Mouse (Mus musculus) hindbrain, postnatal 0 days (tissue): ENCODE data around the gene Lrrc8b. TPM values are rescaled to one million over a fixed set of nuclear protein-coding genes. Genes with fewer than 3 reads are reported as not detected.

Source experiments
- ATAC-seq: fragments of 200-750 bp; cut with Nextera tagmentation; 2 replicates; pipeline ENCODE4 v1.8.0; 2017; ENCODE audit warnings: mild to moderate bottlenecking, moderate TSS enrichment, moderate library complexity
- DNase-seq: peaks from one replicate; pipeline ENCODE4 v3.0.0-alpha.2; 2015; ENCODE audit warnings: low spot score
- H3K27ac ChIP-seq: fragments of 300-500 bp; sonication (generic); 2 replicates; pipeline ENCODE4 v1.5.1; 2014; ENCODE audit warnings: mild to moderate bottlenecking
- H3K27me3 ChIP-seq: fragments of 300-500 bp; sonication (generic); 2 replicates; pipeline ENCODE4 v1.6.1; 2014; ENCODE audit warnings: low read length, mixed read lengths; ENCODE audit not compliant: insufficient read depth
- H3K36me3 ChIP-seq: fragments of 300-500 bp; sonication (generic); 2 replicates; pipeline ENCODE4 v1.6.1; 2014; ENCODE audit warnings: low read length, mixed read lengths; ENCODE audit not compliant: insufficient read depth
- H3K4me1 ChIP-seq: fragments of 300-500 bp; sonication (generic); 2 replicates; pipeline ENCODE4 v1.6.1; 2014; ENCODE audit warnings: antibody characterized with exemption, low read length, mixed read lengths; ENCODE audit not compliant: insufficient read depth
- H3K4me2 ChIP-seq: fragments of 300-500 bp; sonication (generic); 2 replicates; pipeline ENCODE4 v1.6.1; 2014; ENCODE audit warnings: low read depth, mild to moderate bottlenecking, low read length, moderate library complexity, mixed read lengths
- H3K4me3 ChIP-seq: fragments of 300-500 bp; sonication (generic); 2 replicates; pipeline ENCODE4 v1.5.1; 2014; ENCODE audit warnings: low read length
- H3K9ac ChIP-seq: fragments of 300-500 bp; sonication (generic); replicated peaks from 2 replicates; pipeline ENCODE4 v1.6.1; 2014; ENCODE audit warnings: mild to moderate bottlenecking, low read length, moderate library complexity, mixed read lengths
- H3K9me3 ChIP-seq: fragments of 300-500 bp; sonication (generic); 2 replicates; pipeline ENCODE4 v1.6.1; 2016; ENCODE audit warnings: low read length, mixed read lengths
- CTCF ChIP-seq: IDR thresholded peaks from 2 replicates; pipeline ENCODE4 v1.5.1; 2016; ENCODE audit warnings: antibody characterized with exemption, control low read depth, low read depth
- WGBS: fragments of 180-500 bp; shearing (Covaris S2); extraction: QIAGEN DNeasy Blood & Tissue Kit; methylation state at CpG from one replicate; pipeline ENCODE4 v1.1.7; 2014; 5-methylcytosine and 5-hydroxymethylcytosine counted together
- polyA plus RNA-seq: library from polyadenylated mRNA; unstranded; fragments of >200 nt; fragmentation: Nextera tagmentation; extraction: Ambion mirVana; gene quantifications from 2 replicates; pipeline ENCODE4 v1.2.1, GENCODE M21; 2015
- total RNA-seq: library from RNA; depleted of rRNA; stranded (reverse); fragments of >200 nt; gene quantifications from 2 replicates; pipeline ENCODE4 v1.2.3, GENCODE M21; 2014

Lrrc8b gene
- total and polyA plus RNA-seq, 2 experiments from 2014 or later = 17.3 to 48.4 TPM

DNA sequence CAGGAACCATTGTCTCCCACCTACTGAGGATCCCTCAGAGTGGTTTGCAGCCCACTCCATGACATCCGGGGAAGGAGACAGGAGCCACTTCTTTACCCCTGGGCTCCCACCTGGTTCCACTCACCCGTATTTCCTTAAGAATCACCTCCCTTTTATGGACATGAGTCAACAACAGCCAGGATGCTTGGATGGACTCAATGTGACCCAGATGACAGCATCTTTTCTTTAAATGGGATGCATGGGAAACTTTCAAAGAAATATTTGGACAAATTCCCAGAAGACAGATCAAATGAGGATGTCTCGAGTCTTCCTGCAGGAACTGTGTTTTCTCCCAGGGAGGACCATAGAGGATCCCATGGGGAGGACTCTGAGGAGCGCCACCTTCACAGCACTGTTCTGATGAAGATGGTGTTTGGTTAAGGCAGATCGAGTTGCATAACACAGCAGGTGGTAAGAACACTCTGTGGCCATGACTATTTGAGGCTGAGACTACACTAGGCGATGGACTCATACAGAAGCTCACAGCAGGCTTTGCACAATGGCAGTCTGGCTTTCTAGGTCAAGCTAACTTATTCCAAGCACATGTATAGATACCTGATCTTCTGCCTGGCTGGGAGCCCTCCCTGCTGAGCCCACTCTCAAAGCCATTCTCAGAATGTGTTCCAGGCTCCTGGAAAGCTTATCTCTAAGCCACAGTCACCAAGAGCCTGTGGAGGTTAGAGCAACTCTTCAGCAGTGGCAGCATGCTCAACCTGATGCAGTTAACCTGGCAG lies 4.9 kb upstream of the Lrrc8b start:
- DNase-seq (no peak), ATAC-seq (no peak)
- no peak for TF ChIP-seq CTCF
- Histone ChIP-seq H3K4me3 (no peak overlapping the region), H3K27me3 (no peaks in the 10 kb centered on the region), H3K9ac (no peak overlapping the region), H3K36me3 (no peaks in the 10 kb centered on the region), H3K27ac (no peak overlapping the region), H3K4me2 (no peak overlapping the region), H3K9me3 (no peaks in the 10 kb centered on the region), H3K4me1 (no peaks in the 10 kb centered on the region)
- 57% methylated on average over 6 of the region's 6 CpGs for WGBS

DNA sequence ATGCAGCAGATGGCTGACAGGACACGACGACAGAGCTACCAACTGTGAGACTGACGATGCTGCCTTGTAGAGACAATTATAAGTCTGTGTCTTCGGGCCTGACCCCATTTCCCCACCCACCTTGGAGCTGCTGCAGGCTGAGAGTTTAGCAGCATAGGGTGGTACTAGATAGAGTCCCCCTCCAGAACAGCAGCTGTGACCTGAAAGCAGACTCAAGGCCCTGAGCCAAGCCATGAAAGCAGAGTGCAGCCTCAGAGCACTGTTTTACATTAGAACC lies 4.3 kb upstream of the Lrrc8b start:
- Histone ChIP-seq H3K36me3 (no peaks in the 10 kb centered on the region), H3K9me3 (no peaks in the 10 kb centered on the region), H3K4me3 (no peak overlapping the region), H3K27ac (no peak overlapping the region), H3K4me1 (no peaks in the 10 kb centered on the region), H3K9ac (no peak overlapping the region), H3K27me3 (no peaks in the 10 kb centered on the region), H3K4me2 (no peak overlapping the region)
- DNase-seq (peak; percentile 7), ATAC-seq (no peak)
- no peak for TF ChIP-seq CTCF
- WGBS = 44% methylated on average over 4 of the region's 4 CpGs

DNA sequence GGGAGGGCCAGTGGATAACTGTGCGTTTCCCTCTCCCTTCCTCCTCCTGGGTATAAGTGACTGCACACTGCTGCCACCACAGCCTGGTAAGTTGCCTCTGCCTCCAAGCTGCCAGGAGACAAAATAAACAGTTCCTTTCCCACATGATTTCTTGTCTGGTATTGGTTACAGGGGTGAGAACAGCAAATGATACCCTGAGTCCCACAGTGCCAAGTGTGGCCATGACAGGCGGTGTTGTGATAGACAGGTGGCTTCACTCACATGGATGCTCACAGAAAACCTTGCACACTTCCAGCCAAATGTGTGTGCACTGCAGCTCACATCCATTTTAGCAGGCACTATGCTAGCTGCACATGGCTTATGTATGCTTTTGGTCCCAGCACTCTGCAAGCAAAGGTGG lies 3.8 kb upstream of the Lrrc8b start:
- 86% methylated on average over 2 of the region's 2 CpGs for WGBS
- no peak overlapping the region for H3K4me3 ChIP-seq

DNA sequence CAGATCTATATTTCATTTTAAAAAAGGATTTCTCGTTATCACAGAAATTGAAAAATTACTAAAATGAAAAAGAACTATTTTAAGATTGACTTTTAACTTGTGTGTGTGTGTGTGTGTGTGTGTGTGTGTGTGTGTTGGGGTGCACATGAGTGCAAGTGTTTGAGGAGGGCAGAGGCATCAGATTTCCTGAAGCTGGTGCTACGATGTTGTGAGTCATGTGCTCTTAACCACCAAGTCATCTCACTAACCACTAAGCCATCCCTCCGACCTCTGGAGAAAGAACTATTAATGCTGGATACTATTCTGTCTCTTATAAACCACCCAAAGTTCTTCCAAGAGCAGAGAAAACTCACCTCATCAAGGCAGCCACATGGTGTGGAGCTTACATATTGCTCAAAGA lies 2.9 kb upstream of the Lrrc8b start:
- H3K4me1 ChIP-seq = no peaks in the 10 kb centered on the region
- no peak overlapping the region for H3K4me3 ChIP-seq
- no peak for DNase-seq
- TF ChIP-seq CTCF = no peak
- no peak overlapping the region for H3K4me2 ChIP-seq
- H3K9me3 ChIP-seq = no peaks in the 10 kb centered on the region
- no peaks in the 10 kb centered on the region for H3K27me3 ChIP-seq
- WGBS = 91% methylated on average over 3 of the region's 3 CpGs
- H3K27ac ChIP-seq = no peak overlapping the region
- H3K9ac ChIP-seq = no peak overlapping the region
- ATAC-seq = no peak
- no peaks in the 10 kb centered on the region for H3K36me3 ChIP-seq

More for the DNA sequence above, 3.8 kb upstream of the Lrrc8b start:
- Histone ChIP-seq H3K4me1 (no peaks in the 10 kb centered on the region), H3K27ac (no peak overlapping the region), H3K9me3 (no peaks in the 10 kb centered on the region), H3K27me3 (no peaks in the 10 kb centered on the region), H3K36me3 (no peaks in the 10 kb centered on the region), H3K9ac (no peak overlapping the region), H3K4me2 (no peak overlapping the region)
- no peak for TF ChIP-seq CTCF
- no peak for DNase-seq
- ATAC-seq = no peak

DNA sequence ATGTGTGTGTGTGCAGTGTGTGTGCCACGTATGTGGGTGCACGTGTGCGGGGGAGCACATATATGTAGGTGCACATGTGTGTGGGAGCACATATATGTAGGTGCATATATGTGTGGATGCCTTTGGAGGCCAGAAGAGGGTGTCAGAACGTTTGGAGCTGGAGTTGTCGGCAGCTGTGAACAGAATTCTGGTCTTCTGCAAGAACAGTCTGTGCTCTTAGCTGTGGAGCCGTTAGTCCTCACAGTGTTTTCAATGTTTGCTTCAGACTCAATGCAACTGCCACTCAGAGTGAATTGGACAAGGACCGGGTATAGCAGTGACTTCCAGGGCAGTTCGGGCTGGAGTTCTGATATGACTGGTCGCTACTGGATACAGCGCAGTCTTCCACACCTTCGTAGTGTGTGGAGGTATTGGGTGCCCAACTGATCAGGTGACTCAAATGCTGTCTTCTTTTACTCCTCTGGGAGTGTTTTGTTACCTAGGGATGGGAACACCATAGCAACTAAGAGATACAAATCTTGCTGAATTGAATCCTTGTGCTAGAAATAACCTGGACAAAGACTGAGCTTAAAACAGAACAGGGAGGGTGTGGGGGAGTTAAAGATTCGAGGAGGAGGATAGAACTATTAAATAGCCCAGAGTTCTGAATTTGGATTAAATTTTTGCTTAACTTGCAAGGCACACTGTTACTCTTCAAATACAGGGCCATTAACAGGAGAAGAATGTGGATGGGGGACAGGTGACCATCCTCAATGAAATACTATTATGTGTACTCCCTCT lies 1.0 kb upstream of the Lrrc8b start:
- H3K36me3 ChIP-seq = no peaks in the 10 kb centered on the region
- WGBS = 79% methylated on average over 12 of the region's 12 CpGs
- TF ChIP-seq CTCF = peak; percentile 34
- ATAC-seq (no peak), DNase-seq (no peak)
- H3K4me2 ChIP-seq = peak overlapping the region; percentile 99
- peak overlapping the region; percentile 76 for H3K27ac ChIP-seq
- H3K9me3 ChIP-seq = no peaks in the 10 kb centered on the region
- peak overlapping the region; percentile 84 for H3K4me3 ChIP-seq
- no peaks in the 10 kb centered on the region for H3K27me3 ChIP-seq
- H3K9ac ChIP-seq = peak overlapping the region; percentile 90
- H3K4me1 ChIP-seq = no peaks in the 10 kb centered on the region

DNA sequence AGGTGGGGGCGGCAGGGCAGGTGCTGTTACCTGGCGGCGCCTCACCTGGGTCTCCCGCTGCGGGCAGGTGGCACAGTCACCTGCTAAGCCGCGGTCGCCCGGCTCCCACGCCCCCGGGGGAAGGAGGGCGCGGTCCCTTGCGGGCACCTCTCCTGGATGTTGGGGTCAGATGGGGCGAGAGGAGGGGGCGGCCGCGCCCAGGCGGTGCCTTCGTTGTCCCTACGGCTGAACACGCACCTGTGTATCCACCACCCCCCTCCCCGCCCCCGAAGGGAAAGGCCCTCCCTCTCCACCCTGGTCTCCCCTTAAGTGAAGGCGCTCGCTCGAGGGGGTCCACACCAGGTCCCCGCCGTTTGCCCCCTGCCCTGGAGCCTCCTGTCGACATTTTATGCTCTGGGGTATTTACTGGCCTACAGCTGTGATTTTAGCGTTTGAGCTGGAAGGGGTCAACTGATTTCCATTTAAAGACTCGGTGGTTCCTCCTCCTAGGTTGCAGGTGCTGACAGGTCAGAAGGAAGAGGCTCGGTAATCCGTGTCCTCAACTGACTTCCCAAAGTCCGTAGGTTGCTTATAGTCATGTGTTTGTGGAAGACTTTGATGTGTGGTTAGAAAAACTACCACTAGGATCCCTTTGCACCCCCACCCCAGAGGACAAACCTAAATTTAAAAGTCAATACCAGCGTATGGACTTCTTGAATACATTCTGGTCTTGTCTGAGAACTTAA lies 538 bp downstream of the Lrrc8b start:
- peak; percentile 5 for DNase-seq

More for the DNA sequence above, 538 bp downstream of the Lrrc8b start:
- peak overlapping the region; percentile 99 for H3K4me2 ChIP-seq
- H3K36me3 ChIP-seq = no peaks in the 10 kb centered on the region
- ATAC-seq = peak; percentile 38; the same call in 1 of the 2 replicates
- no peaks in the 10 kb centered on the region for H3K9me3 ChIP-seq
- WGBS = 3% methylated on average over 29 of the region's 36 CpGs
- H3K27ac ChIP-seq = peak overlapping the region; percentile 76
- no peaks in the 10 kb centered on the region for H3K4me1 ChIP-seq
- peak overlapping the region; percentile 90 for H3K9ac ChIP-seq
- TF ChIP-seq CTCF = no peak
- H3K27me3 ChIP-seq = no peaks in the 10 kb centered on the region
- peak overlapping the region; percentile 84 for H3K4me3 ChIP-seq
